Mouse (Mus musculus) left cerebral cortex, postnatal 10 days (tissue): ENCODE measurements around the gene Col18a1. TPM values are rescaled to one million over a fixed set of nuclear protein-coding genes. Genes with fewer than 3 reads are reported as not detected.

Experiments used
- DNase-seq, 2 experiments: peaks; one replicate each; pipeline ENCODE4 v3.0.0; 2021 to 2022; ENCODE audit warnings: low spot score in 2 of 2, mixed read lengths in 1 of 2; ENCODE audit errors: extremely low spot score in 1 of 2
- intact Hi-C: fragments of 180-260 bp; cut with DNase I; formaldehyde crosslinking; loops from one replicate; pipeline ENCODE4 v1.15.1; 2025
- total RNA-seq, 2 experiments: library from RNA; stranded (reverse); gene quantifications; 2 replicates each; pipeline ENCODE4 v1.2.3; 2021

Col18a1 gene
- total RNA-seq, 2 experiments from 2014 or later, result 12.5 to 13.4 TPM

GRCm38 (mm10) chr10:77121287-77122022 lies 44.9 kb downstream of the Col18a1 start:
- intact Hi-C loops, result no loop called here
- DNase-seq, result no peak

- no peak for DNase-seq
- intact Hi-C loops, result no loop called here
Observed at GRCm38 (mm10) chr10:77120501-77120900, 45.8 kb downstream of the Col18a1 start.

GRCm38 (mm10) chr10:77119437-77119836 lies 46.9 kb downstream of the Col18a1 start:
- intact Hi-C loops, result no loop called here
- no peak for DNase-seq

GRCm38 (mm10) chr10:77118361-77118760 lies 48.0 kb downstream of the Col18a1 start:
- intact Hi-C loops, result no loop called here
- DNase-seq, result no peak

- DNase-seq, result no peak
- intact Hi-C loops, result no loop called here
Observed at GRCm38 (mm10) chr10:77116537-77117455, 49.6 kb downstream of the Col18a1 start.

GRCm38 (mm10) chr10:77113489-77114240 lies 52.7 kb downstream of the Col18a1 start:
- intact Hi-C loops, result no loop called here

GRCm38 (mm10) chr10:77111550-77112249 lies 54.6 kb downstream of the Col18a1 start:
- DNase-seq, result no peak
- intact Hi-C loops, result no loop called here

More at GRCm38 (mm10) chr10:77113489-77114240, 52.7 kb downstream of the Col18a1 start:
- peak in 1 of 2 experiments; percentile 74 for DNase-seq

GRCm38 (mm10) chr10:77110843-77111242 lies 55.5 kb downstream of the Col18a1 start:
- no peak for DNase-seq
- intact Hi-C loops, result no loop called here

- DNase-seq, result no peak
- intact Hi-C loops, result no loop called here
Observed at GRCm38 (mm10) chr10:77110010-77110409, 56.3 kb downstream of the Col18a1 start.

GRCm38 (mm10) chr10:77108106-77108505 lies 58.2 kb downstream of the Col18a1 start:
- DNase-seq, result no peak
- intact Hi-C loops, result no loop called here

GRCm38 (mm10) chr10:77104327-77104726 lies 62.0 kb downstream of the Col18a1 start:
- intact Hi-C loops, result no loop called here
- DNase-seq, result peak in 1 of 2 experiments; percentile 9

GRCm38 (mm10) chr10:77103689-77104088 lies 62.7 kb downstream of the Col18a1 start:
- intact Hi-C loops, result no loop called here

GRCm38 (mm10) chr10:77099777-77100176 lies 66.6 kb downstream of the Col18a1 start:
- intact Hi-C loops, result no loop called here
- DNase-seq, result no peak

More at GRCm38 (mm10) chr10:77103689-77104088, 62.7 kb downstream of the Col18a1 start:
- DNase-seq, result peak in 1 of 2 experiments; percentile 12

GRCm38 (mm10) chr10:77098619-77099018 lies 67.7 kb downstream of the Col18a1 start:
- peak in 1 of 2 experiments; percentile 14 for DNase-seq
- intact Hi-C loops, result no loop called here

- intact Hi-C loops, result no loop called here
- peak in 1 of 2 experiments; percentile 10 for DNase-seq
Observed at GRCm38 (mm10) chr10:77097890-77098200, 68.5 kb downstream of the Col18a1 start.

GRCm38 (mm10) chr10:77097006-77097889 lies 69.1 kb downstream of the Col18a1 start:
- DNase-seq, result peak in 1 of 2 experiments; percentile 11
- intact Hi-C loops, result no loop called here

- DNase-seq, result no peak
- intact Hi-C loops, result no loop called here
Observed at GRCm38 (mm10) chr10:77095666-77096065, 70.7 kb downstream of the Col18a1 start.

GRCm38 (mm10) chr10:77093817-77094216 lies 72.5 kb downstream of the Col18a1 start:
- intact Hi-C loops, result no loop called here
- DNase-seq, result no peak
